Mouse (Mus musculus) kidney, postnatal 0 days (tissue): ENCODE measurements at regions not wholly inside any gene's neighbourhood (a gene's known extent, or its start where the extent isn't known, plus 50 kb on each side); places are given as distances from the start of the nearest gene placed in this dataset.

Source experiments
- ATAC-seq: fragments of 200-750 bp; cut with Nextera tagmentation; replicated peaks from 2 replicates; pipeline ENCODE4 v1.8.0; 2017; ENCODE audit warnings: low read depth, moderate number of reproducible peaks, moderate TSS enrichment, moderate library complexity; ENCODE audit not compliant: low FRiP score
- DNase-seq: peaks from one replicate; pipeline ENCODE4 v3.0.0-alpha.2; 2016; ENCODE audit warnings: low spot score
- H3K27ac ChIP-seq: fragments of 300-500 bp; sonication (generic); 2 replicates; pipeline ENCODE4 v1.5.1; 2014; ENCODE audit warnings: mild to moderate bottlenecking
- H3K27me3 ChIP-seq: fragments of 300-500 bp; sonication (generic); 2 replicates; pipeline ENCODE4 v1.6.1; 2014; ENCODE audit warnings: low read length, mixed read lengths; ENCODE audit not compliant: insufficient read depth
- H3K36me3 ChIP-seq: fragments of 300-500 bp; sonication (generic); 2 replicates; pipeline ENCODE4 v1.6.1; 2014; ENCODE audit warnings: low read length, mixed read lengths; ENCODE audit not compliant: insufficient read depth
- H3K4me1 ChIP-seq: fragments of 300-500 bp; sonication (generic); replicated peaks from 2 replicates; pipeline ENCODE4 v1.6.1; 2014; ENCODE audit warnings: antibody characterized with exemption, low read length, mixed read lengths; ENCODE audit not compliant: insufficient read depth
- H3K4me2 ChIP-seq: fragments of 300-500 bp; sonication (generic); 2 replicates; pipeline ENCODE4 v1.6.1; 2014; ENCODE audit warnings: mild to moderate bottlenecking, low read length, moderate library complexity, mixed read lengths
- H3K4me3 ChIP-seq: fragments of 300-500 bp; sonication (generic); replicated peaks from 2 replicates; pipeline ENCODE4 v1.5.1; 2014; ENCODE audit warnings: low read depth, low read length
- H3K9ac ChIP-seq: fragments of 300-500 bp; sonication (generic); 2 replicates; pipeline ENCODE4 v1.6.1; 2014; ENCODE audit warnings: low read depth, low read length
- H3K9me3 ChIP-seq: fragments of 300-500 bp; sonication (generic); replicated peaks from 2 replicates; pipeline ENCODE4 v1.6.1; 2016; ENCODE audit warnings: low read length, inconsistent platforms, mixed read lengths
- CTCF ChIP-seq: IDR thresholded peaks from 2 replicates; pipeline ENCODE4 v1.5.1; 2016; ENCODE audit warnings: antibody characterized with exemption, low read depth, mild to moderate bottlenecking, moderate library complexity
- WGBS: fragments of 180-500 bp; shearing (Covaris S2); extraction: QIAGEN DNeasy Blood & Tissue Kit; methylation state at CpG from one replicate; pipeline ENCODE4 v1.1.7; 2014; 5-methylcytosine and 5-hydroxymethylcytosine counted together

- Histone ChIP-seq H3K9ac (no peak overlapping the region), H3K4me2 (no peak overlapping the region), H3K9me3 (no peaks in the 10 kb centered on the region), H3K36me3 (no peaks in the 10 kb centered on the region), H3K4me1 (no peaks in the 10 kb centered on the region), H3K4me3 (no peak overlapping the region), H3K27me3 (no peaks in the 10 kb centered on the region), H3K27ac (no peak overlapping the region)
- DNase-seq (no peak), ATAC-seq (no peak)
- 86% methylated on average over 1 of the region's 1 CpGs for WGBS
- no peak; the same call in 1 of the 2 replicates for TF ChIP-seq CTCF
Measured at GRCm38 (mm10) chr16:15107234-15107633, 200.8 kb downstream of the Efcab1 start.

GRCm38 (mm10) chr16:15113131-15113530 is 204.1 kb upstream of the Gm21897 start:
- ATAC-seq, result no peak
- DNase-seq, result no peak
- Histone ChIP-seq H3K27me3 (no peaks in the 10 kb centered on the region), H3K4me3 (no peak overlapping the region), H3K4me2 (no peak overlapping the region), H3K27ac (no peak overlapping the region), H3K9ac (no peak overlapping the region), H3K9me3 (no peaks in the 10 kb centered on the region), H3K36me3 (no peaks in the 10 kb centered on the region), H3K4me1 (peaks cover 5% of the 10 kb centered on the region; the same call in 1 of the 2 replicates)
- TF ChIP-seq CTCF, result no peak
- WGBS, result 36% methylated on average over 2 of the region's 2 CpGs

DNA sequence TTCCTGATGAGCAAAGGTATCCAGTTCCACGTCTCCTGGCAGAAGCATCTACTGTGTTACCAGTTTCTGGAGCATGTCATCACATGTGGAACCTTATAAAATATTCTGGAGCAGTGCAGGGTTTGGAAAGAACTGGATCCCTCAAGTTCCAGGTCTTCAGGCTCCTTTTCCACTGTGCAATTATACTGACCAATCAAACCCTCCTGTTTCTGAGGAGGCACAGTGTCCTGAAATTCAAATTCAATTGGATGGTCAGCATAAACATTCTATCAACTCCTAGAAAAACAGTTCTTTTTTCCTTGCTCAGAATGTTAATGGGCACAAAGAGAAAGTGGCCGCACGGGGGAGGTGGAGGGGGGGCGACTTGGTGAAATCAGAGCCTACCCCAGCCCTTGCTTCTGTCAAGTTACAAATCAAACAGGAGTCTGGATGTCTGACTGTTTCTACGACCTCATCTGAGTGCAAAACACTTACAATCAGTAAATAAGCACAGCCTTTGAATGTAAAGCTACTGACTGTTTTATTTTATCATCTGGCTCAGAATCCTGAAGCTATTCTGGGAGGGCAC is 203.2 kb upstream of the Gm21897 start:
- no peak for TF ChIP-seq CTCF
- no peak overlapping the region for H3K27ac ChIP-seq

DNA sequence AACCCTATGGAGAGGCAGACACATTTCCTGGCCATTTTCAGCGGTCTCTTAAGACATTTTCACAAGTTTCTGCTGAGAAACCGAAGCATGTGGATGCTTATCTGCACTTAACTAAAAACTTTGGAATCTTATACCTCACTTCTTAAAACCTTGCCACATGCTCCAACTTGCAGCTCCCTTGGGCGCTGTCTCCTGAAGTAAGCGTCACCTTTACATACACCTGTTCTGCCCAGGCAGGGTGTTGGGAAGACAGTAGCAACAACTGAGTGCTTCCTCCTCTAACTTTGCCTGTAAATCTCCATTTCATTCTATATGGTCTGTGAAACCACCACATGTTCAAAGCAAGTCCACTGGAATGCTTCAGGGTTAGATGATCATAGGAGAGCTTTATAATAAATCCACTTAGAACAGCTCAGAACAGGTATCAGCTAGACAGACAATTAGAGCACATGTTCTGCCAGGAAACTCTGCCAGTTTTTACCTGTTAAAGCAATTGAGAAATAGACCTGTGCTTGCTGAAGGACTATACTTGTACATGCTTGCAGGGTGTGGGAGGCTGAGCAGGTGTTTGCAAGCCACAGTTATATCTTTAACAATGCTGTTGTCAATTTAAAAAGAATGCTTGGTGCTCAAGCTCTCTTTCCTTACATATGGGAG is 202.6 kb upstream of the Gm21897 start:
- no peak overlapping the region for H3K4me2 ChIP-seq
- peak; percentile 4; the same call in 1 of the 2 replicates for ATAC-seq

More for the DNA sequence above, 203.2 kb upstream of the Gm21897 start:
- Histone ChIP-seq H3K27me3 (no peaks in the 10 kb centered on the region), H3K4me3 (no peak overlapping the region), H3K36me3 (no peaks in the 10 kb centered on the region), H3K9ac (no peak overlapping the region), H3K4me1 (peaks cover 5% of the 10 kb centered on the region; the same call in 1 of the 2 replicates), H3K9me3 (no peaks in the 10 kb centered on the region), H3K4me2 (no peak overlapping the region)
- ATAC-seq (peak; percentile 64), DNase-seq (peak; percentile 68)
- WGBS, result 13% methylated on average over 5 of the region's 5 CpGs

DNA sequence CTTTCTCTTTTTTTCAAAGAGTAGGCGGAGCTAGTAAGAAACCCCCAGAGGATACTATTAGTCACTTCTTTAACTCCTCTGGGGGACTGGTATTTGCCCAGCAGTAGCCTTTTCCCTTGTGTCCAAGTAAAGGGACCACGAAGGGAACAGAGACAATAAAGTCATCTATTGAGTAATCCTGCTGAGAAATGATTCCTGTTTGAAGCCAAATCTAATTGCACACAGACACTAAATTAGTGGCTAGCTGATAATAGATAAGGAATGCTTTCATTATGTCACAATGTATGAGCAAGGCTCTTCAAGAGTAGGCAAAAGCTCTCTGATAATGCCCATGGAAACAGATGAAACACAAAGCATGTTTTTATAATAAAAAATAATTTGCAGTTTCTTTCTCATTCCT is 201.9 kb upstream of the Gm21897 start:
- H3K4me3 ChIP-seq, result no peak overlapping the region
- ATAC-seq, result no peak
- H3K36me3 ChIP-seq, result no peaks in the 10 kb centered on the region
- WGBS, result 49% methylated on average over 2 of the region's 2 CpGs
- no peak for TF ChIP-seq CTCF
- H3K4me2 ChIP-seq, result no peak overlapping the region
- no peak overlapping the region for H3K9ac ChIP-seq
- no peaks in the 10 kb centered on the region for H3K27me3 ChIP-seq
- H3K27ac ChIP-seq, result no peak overlapping the region
- no peaks in the 10 kb centered on the region for H3K9me3 ChIP-seq
- DNase-seq, result no peak
- H3K4me1 ChIP-seq, result peaks cover 5% of the 10 kb centered on the region; the same call in 1 of the 2 replicates

More for the DNA sequence above, 202.6 kb upstream of the Gm21897 start:
- no peaks in the 10 kb centered on the region for H3K27me3 ChIP-seq
- DNase-seq, result no peak
- H3K27ac ChIP-seq, result no peak overlapping the region
- no peak overlapping the region for H3K4me3 ChIP-seq
- 28% methylated on average over 4 of the region's 4 CpGs for WGBS
- no peak for TF ChIP-seq CTCF
- no peak overlapping the region for H3K9ac ChIP-seq
- no peaks in the 10 kb centered on the region for H3K9me3 ChIP-seq
- no peaks in the 10 kb centered on the region for H3K36me3 ChIP-seq
- peaks cover 5% of the 10 kb centered on the region; the same call in 1 of the 2 replicates for H3K4me1 ChIP-seq

GRCm38 (mm10) chr16:15119799-15120198 is 197.5 kb upstream of the Gm21897 start:
- Histone ChIP-seq H3K27ac (no peak overlapping the region), H3K4me2 (no peak overlapping the region), H3K9ac (no peak overlapping the region), H3K9me3 (no peaks in the 10 kb centered on the region), H3K4me3 (no peak overlapping the region), H3K27me3 (no peaks in the 10 kb centered on the region), H3K36me3 (no peaks in the 10 kb centered on the region), H3K4me1 (peaks cover under 1% of the 10 kb centered on the region; the same call in 1 of the 2 replicates)
- peak; percentile 63 for DNase-seq
- TF ChIP-seq CTCF, result peak; percentile 64
- ATAC-seq, result 0 out of 2 replicates have a peak, but pooled peaks have one; percentile 33
- 89% methylated on average over 1 of the region's 1 CpGs for WGBS
